Mouse (Mus musculus) ES-Bruce4 (cell line): ENCODE results near the gene 2410015M20Rik.

Experiments used
- CTCF ChIP-seq: IDR thresholded peaks from one replicate; pipeline ENCODE4 v1.8.1; 2011; ENCODE audit warnings: low read depth, low read length
- EP300 ChIP-seq: IDR thresholded peaks from 2 replicates; pipeline ENCODE4 v1.6.1; 2011; ENCODE audit warnings: low read depth, low read length; ENCODE audit not compliant: insufficient read depth
- POLR2A ChIP-seq: IDR thresholded peaks from one replicate; pipeline ENCODE4 v1.8.1; 2011; ENCODE audit warnings: low read length; ENCODE audit not compliant: insufficient read depth

GRCm38 (mm10) chr17:56607521-56608062, 2.0 kb downstream of the 2410015M20Rik start:
- TF ChIP-seq POLR2A (no peak), CTCF (no peak), EP300 (no peak)
